Mouse (Mus musculus): ENCODE results near the gene Abca17.

- 0 out of 2 replicates have a peak, but pooled peaks have one; percentile 1 for TF ChIP-seq CTCF (IDR thresholded peaks at IDR 0.05; ENCODE audit: low read depth)
- peak; percentile 57; the same call in 1 of the 2 replicates for TF ChIP-seq EP300 (IDR thresholded peaks at IDR 0.05; ENCODE audit: low read depth)
Observed at GRCm38 (mm10) chr17:24220435-24221411, 130.1 kb downstream of the Abca17 start, which contains the start of gene Tedc2.

Data from liver, embryonic 14.5 days (tissue).